Mouse (Mus musculus) v-Abl transformed pro-B cells (cell line): ENCODE results near the gene Fcgr1.

ENCODE experiments used
- in situ Hi-C, 2 experiments: fragments of 400-800 bp; cut with MboI; formaldehyde crosslinking; loops; one replicate each; pipeline ENCODE4 v1.15.1; 2025; ENCODE audit not compliant: unreplicated experiment in 2 of 2

Gene Fcgr1

GRCm38 (mm10) chr3:96327647-96328046 is 33.9 kb upstream of the Fcgr1 start:
- in situ Hi-C loops: loop anchor here (5.0 to 10.0 kb wide), 6 partner anchors 45 to 177 kb away; no protein-coding TSS in a partner anchor

GRCm38 (mm10) chr3:96327131-96327530 is 33.4 kb upstream of the Fcgr1 start:
- in situ Hi-C loops: loop anchor here (5.0 to 10.0 kb wide), 6 partner anchors 45 to 178 kb away; no protein-coding TSS in a partner anchor

- in situ Hi-C loops: loop anchor here (10.0 kb wide), 4 partner anchors 71 to 181 kb away; no protein-coding TSS in a partner anchor
Measured at GRCm38 (mm10) chr3:96323806-96324205, 30.0 kb upstream of the Fcgr1 start.

- in situ Hi-C loops: loop anchor here (10.0 kb wide), 4 partner anchors 72 to 182 kb away; no protein-coding TSS in a partner anchor
Measured at GRCm38 (mm10) chr3:96322609-96323008, 28.8 kb upstream of the Fcgr1 start.

- in situ Hi-C loops: loop anchor here (10.0 kb wide), 4 partner anchors 73 to 183 kb away; no protein-coding TSS in a partner anchor
Measured at GRCm38 (mm10) chr3:96321891-96322290, 28.1 kb upstream of the Fcgr1 start.

- in situ Hi-C loops: loop anchor here (10.0 kb wide), 4 partner anchors 75 to 185 kb away; no protein-coding TSS in a partner anchor
Measured at GRCm38 (mm10) chr3:96320003-96320402, 26.2 kb upstream of the Fcgr1 start.

- in situ Hi-C loops: no loop called here
Measured at GRCm38 (mm10) chr3:96312341-96313098, 18.8 kb upstream of the Fcgr1 start.

- in situ Hi-C loops: loop anchor here in 1 of 2 experiments (10.0 kb wide), 1 partner anchor 225 kb away; no protein-coding TSS in a partner anchor
Measured at GRCm38 (mm10) chr3:96309441-96309840, 15.7 kb upstream of the Fcgr1 start.

GRCm38 (mm10) chr3:96306506-96306905 is 12.7 kb upstream of the Fcgr1 start:
- in situ Hi-C loops: loop anchor here in 1 of 2 experiments (10.0 kb wide), 1 partner anchor 228 kb away; no protein-coding TSS in a partner anchor

- in situ Hi-C loops: loop anchor here in 1 of 2 experiments (10.0 kb wide), 1 partner anchor 233 kb away; no protein-coding TSS in a partner anchor
Measured at GRCm38 (mm10) chr3:96302076-96302475, 8.3 kb upstream of the Fcgr1 start.

GRCm38 (mm10) chr3:96300706-96301529 is 7.1 kb upstream of the Fcgr1 start:
- in situ Hi-C loops: loop anchor here in 1 of 2 experiments (10.0 kb wide), 1 partner anchor 234 kb away; no protein-coding TSS in a partner anchor

GRCm38 (mm10) chr3:96299562-96299961 is 5.8 kb upstream of the Fcgr1 start:
- in situ Hi-C loops: loop anchor here (25.0 kb wide), 1 partner anchor 338 kb away; the partner anchor contains the start of genes Gm42957 (in 2 of the 2), Itga10 (in 2 of the 2), Pex11b (in 2 of the 2) and Rbm8a (in 2 of the 2)

- in situ Hi-C loops: loop anchor here (25.0 kb wide), 1 partner anchor 339 kb away; the partner anchor contains the start of genes Gm42957 (in 2 of the 2), Itga10 (in 2 of the 2), Pex11b (in 2 of the 2) and Rbm8a (in 2 of the 2)
Measured at GRCm38 (mm10) chr3:96298360-96298759, 4.6 kb upstream of the Fcgr1 start.

- in situ Hi-C loops: loop anchor here (25.0 kb wide), 1 partner anchor 344 kb away; the partner anchor contains the start of genes Gm42957 (in 2 of the 2), Itga10 (in 2 of the 2), Pex11b (in 2 of the 2) and Rbm8a (in 2 of the 2)
Measured at GRCm38 (mm10) chr3:96293368-96293767, 401 bp downstream of the Fcgr1 start.

GRCm38 (mm10) chr3:96292641-96293040 is 1.1 kb downstream of the Fcgr1 start:
- in situ Hi-C loops: loop anchor here (25.0 kb wide), 1 partner anchor 345 kb away; the partner anchor contains the start of genes Gm42957 (in 2 of the 2), Itga10 (in 2 of the 2), Pex11b (in 2 of the 2) and Rbm8a (in 2 of the 2)

GRCm38 (mm10) chr3:96290727-96291126 is 3.0 kb downstream of the Fcgr1 start:
- in situ Hi-C loops: loop anchor here (25.0 kb wide), 1 partner anchor 347 kb away; the partner anchor contains the start of genes Gm42957 (in 2 of the 2), Itga10 (in 2 of the 2), Pex11b (in 2 of the 2) and Rbm8a (in 2 of the 2)

GRCm38 (mm10) chr3:96289201-96289600 is 4.6 kb downstream of the Fcgr1 start:
- in situ Hi-C loops: loop anchor here (25.0 kb wide), 1 partner anchor 348 kb away; the partner anchor contains the start of genes Gm42957 (in 2 of the 2), Itga10 (in 2 of the 2), Pex11b (in 2 of the 2) and Rbm8a (in 2 of the 2)

- in situ Hi-C loops: loop anchor here (25.0 kb wide), 1 partner anchor 350 kb away; the partner anchor contains the start of genes Gm42957 (in 2 of the 2), Itga10 (in 2 of the 2), Pex11b (in 2 of the 2) and Rbm8a (in 2 of the 2)
Measured at GRCm38 (mm10) chr3:96287334-96287733, 6.4 kb downstream of the Fcgr1 start.

- in situ Hi-C loops: loop anchor here (5.0 to 25.0 kb wide), 3 partner anchors 43 to 353 kb away; partner anchors contain the start of genes Gm42957 (in 2 of the 2), Itga10 (in 2 of the 2), Pex11b (in 2 of the 2) and Rbm8a (in 2 of the 2)
Measured at GRCm38 (mm10) chr3:96284457-96284856, 9.3 kb downstream of the Fcgr1 start.
